Mouse (Mus musculus) cerebellum, adult 9-11 months (tissue): ENCODE data around the gene Vmn1r1.

Experiments used
- DNase-seq: peaks from one replicate; pipeline ENCODE4 v3.0.0; 2022

Vmn1r1 gene

GRCm38 (mm10) chr1:182130830-182131229 is 33.5 kb downstream of the Vmn1r1 start:
- no peak for DNase-seq

DNA sequence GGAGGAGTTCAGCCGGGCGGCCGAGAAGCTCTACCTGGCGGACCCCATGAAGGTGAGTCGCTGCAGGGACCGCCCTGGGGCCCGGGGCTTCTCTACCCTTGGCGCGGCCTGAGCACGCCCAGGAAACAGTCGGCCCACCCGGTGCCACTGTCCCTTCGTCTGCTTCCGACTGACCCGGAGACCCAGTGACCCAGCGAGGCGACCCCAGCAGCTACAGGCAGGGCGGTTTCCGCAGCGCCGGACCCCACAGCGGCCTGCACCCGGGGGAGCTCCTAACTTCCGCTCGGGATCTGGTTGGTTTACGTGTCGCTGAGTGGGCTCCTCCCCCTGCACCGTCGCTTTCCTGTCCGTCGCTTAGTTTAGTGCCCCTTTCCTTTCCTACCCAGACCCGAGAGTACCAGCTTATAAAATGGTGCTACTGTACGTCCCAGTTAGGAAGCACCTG is 39.3 kb downstream of the Vmn1r1 start:
- DNase-seq, result peak; percentile 84

DNA sequence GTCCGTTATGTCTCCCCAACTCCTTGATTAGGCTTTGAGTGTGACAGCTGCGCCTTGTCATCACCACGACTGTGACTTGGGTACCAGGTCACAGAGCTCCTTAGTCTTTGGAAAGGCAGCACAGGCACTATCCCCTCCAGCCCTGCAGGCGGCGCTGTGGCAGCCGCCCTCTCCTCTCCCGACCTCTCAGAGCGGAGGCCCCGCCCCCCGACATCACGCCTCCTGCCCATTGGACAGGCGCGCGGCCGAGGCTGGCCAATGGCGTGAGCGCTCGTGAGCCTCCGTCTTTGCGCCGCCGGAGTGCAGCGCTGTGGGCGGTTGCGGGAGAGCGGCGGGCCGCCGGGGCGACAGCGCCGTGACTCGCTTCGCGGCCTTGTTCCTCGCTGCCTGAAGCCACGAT is 39.8 kb downstream of the Vmn1r1 start, which contains the start of gene Srp9:
TSS of gene Srp9 (plus strand) at position 232 of the 400 bp plus-strand sequence.
- DNase-seq, result peak; percentile 98

GRCm38 (mm10) chr1:182122413-182122812 is 41.9 kb downstream of the Vmn1r1 start:
- DNase-seq, result no peak

- peak; percentile 48 for DNase-seq
Observed at GRCm38 (mm10) chr1:182115651-182116408, 48.5 kb downstream of the Vmn1r1 start.

- no peak for DNase-seq
Observed at GRCm38 (mm10) chr1:182115197-182115596, 49.1 kb downstream of the Vmn1r1 start.

DNA sequence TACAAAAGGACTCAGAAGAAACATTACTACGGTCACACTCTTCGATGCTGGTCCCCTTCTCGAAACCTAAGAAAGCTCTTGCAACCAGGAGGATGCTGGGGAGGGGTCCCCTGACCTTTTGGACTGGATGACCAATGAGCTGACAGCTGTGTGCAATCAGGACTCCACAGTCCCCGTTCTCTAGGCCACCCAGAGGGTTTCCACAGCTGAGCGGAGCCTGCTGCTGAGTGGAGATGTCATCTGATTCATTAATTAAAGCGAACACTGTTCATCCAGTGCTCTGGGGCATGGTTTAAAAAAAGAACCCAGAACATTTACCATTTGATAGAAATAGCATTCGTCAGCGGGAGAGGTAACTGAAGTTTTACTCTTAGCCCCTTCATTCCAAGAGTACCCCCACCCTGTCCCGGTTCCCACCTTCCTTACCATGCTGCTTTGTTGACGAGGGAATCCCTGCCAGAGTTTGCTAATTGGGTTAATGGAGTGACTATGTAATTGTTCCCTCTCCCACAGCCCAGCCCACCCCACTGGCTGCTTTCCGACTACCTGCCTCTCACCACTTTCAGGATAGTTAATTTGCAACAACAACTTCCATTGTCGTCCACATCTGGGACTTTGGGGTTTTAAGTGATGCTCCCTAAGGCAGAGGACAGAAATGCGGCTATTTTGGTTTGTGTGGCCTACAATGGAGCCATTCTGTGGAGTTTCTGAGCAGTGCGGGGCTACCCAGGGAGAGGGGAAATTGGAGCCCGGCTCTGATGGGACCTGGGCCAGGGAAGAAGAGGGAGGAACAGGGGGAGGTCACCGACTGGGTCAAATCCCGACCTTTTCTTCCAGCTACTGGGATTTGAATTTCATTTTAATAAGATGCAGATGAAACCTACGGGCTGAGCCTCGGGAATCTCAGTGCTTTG is 50.4 kb downstream of the Vmn1r1 start:
- no peak for DNase-seq

GRCm38 (mm10) chr1:182113131-182113530 is 51.2 kb downstream of the Vmn1r1 start:
- no peak for DNase-seq

DNA sequence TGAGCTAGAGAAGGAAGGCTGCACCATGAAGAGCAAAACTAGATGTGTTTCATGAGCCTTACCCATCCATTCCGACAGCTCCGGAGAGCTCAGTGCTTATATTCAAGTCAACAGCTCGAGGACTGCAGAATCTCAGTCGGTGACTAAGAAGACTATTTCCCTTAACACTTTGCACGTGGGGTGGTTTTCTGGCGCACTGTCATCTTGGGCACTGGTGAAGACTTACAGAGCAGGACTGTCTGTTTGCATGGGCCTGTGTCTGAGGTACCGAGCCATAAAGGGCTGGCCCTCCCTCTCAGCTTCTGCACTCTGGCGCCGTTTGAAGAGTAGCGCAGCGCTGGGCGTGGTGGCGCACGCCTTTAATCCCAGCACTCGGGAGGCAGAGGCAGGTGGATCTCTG is 51.9 kb downstream of the Vmn1r1 start:
- DNase-seq, result no peak

DNA sequence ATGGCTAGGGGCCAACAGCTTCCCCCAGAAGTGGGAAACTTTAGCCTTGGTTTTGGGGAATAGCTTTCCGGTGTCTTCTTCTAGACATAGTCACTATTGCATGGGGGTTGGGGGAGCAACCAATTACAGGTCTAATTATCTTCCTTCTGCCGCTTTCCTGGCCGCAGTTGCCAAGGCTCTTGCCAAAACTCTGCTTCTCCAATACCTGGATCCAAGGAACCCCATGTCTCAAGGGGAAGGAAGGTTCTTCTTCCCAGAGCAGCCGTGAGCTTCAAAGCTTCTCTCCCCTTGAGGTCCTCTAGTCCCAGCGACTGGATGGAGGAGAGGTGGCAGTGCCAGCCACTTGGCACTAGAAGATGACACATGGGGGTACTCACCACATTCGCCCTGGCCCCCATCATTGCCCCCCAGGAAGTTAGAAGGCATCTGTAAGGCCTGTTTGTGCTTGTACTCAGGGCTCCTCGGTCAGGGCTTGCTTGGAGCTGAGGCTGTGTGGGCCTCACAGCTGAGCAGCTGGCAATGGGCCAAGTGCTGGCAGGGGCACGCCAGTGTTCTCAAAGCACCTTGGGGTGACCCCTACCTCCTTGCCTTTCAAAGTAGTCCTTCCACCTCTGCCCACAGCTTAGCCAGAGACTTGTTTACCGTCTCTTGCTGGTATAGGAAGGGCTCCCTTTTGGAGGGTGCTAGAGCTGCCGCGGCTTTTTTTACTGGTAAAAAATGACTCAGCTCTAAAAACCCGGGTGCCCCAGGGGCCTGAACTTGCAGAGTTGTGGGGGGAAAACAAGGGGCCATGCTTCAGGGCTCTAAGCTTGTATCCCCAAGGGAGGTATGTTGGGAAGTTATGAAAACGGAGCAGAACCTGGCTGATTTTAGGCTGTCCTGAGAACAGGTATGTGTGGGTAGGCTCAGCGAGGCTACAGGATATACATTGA is 52.6 kb downstream of the Vmn1r1 start:
- DNase-seq, result peak; percentile 55

DNA sequence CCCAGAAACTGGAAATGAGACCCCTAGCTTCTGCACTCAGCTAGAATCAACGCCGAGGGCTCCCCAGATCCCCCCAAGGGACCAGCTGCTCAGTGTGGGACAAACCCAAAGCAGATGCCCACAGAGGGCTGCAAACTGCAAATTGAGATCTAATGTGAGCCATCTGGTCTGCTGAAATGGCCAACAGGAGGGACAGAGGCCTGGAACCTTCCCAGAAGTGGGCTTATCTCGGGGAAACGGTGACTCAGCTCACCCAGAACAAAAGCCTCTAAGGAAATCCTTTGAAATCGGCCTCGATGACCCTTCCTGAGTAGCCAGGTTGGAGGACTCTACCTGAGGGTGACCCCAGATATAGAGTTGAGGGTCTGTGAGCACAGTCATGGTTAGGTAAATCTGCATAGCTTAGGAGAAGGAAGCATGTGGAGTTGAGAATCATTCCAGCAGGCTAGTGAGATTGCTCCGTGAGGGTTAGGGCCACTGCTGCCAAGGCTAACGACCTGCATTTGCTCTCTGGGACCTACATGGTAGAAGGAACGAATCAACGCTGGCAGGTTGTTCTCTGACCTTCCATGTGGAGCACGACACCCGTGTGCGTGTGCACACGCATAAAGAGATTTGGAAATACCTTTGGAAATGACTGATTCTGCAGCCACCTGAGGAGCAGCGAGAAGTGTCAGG is 53.4 kb downstream of the Vmn1r1 start:
- peak; percentile 59 for DNase-seq

GRCm38 (mm10) chr1:182110185-182110584 is 54.1 kb downstream of the Vmn1r1 start:
- DNase-seq, result no peak

GRCm38 (mm10) chr1:182108397-182109099 is 55.7 kb downstream of the Vmn1r1 start:
- DNase-seq, result no peak

- no peak for DNase-seq
Observed at GRCm38 (mm10) chr1:182107251-182107650, 57.0 kb downstream of the Vmn1r1 start.

DNA sequence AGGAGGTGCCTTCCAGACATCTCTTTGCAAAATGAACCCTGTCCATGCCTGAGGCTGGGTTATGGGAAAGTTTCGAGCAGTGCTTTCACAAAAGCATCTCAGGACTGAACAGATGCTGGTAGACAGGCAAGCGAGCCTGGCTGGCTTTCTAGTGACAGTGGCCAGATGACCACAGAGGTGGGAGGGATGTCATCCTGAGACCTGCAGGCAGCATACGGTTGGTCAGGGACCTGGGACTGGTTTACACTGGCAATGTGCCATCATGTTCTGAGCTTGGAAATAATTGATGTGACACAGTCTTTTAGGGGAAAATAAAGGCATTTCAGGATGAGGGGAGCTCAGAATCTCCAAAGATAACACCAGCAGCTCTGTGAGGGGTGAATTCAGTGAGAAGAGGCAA is 59.3 kb downstream of the Vmn1r1 start:
- DNase-seq, result no peak
